Mouse (Mus musculus) adrenal gland (tissue): ENCODE measurements around the gene Nt5dc2.

ENCODE experiments used
- intact Hi-C: fragments of 180-260 bp; cut with DNase I; formaldehyde crosslinking; loops from one replicate; pipeline ENCODE4 v1.15.1; 2025

Nt5dc2 gene

DNA sequence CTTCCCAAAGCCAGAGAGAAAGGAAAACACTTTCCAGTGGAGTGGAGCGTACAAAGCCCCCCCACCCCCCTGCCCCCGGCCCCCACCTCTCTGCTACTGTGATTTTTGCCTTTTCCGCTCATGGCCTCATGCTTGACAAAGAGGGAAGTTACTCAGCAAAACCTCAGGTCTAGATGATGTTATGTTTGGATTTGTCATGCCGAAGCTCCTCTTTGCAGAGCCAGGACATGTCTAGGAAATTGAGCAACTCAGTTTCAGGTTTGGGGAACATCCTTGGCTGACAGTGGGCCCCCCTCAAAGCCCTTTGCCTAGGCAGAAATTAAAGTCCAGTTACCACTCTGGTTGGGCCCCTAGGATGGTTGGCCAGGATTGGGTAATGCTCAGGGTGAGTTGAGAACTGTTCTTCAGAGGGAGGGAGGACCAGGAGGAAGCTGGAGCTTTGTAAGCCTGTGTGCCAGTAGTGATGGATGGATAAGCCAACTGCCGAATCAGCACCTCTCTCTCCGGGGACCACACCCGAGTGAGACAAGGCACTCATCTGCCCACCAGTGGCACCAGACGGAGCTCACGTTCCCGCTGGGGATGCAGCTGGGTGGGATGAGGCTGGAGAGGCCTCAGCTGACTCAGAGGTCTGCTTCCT is 35.3 kb downstream of the Nt5dc2 start:
- intact Hi-C loops: no loop called here

- intact Hi-C loops: no loop called here
These were observed 36.0 kb downstream of the Nt5dc2 start for GRCm38 (mm10) chr14:31166827-31167226.

GRCm38 (mm10) chr14:31168425-31168824 is 37.6 kb downstream of the Nt5dc2 start, which contains the start of gene Stab1:
Gene Stab1, minus strand, starts transcription at chr14:31168641.
- intact Hi-C loops: no loop called here

- intact Hi-C loops: no loop called here
These were observed 38.7 kb downstream of the Nt5dc2 start for GRCm38 (mm10) chr14:31169508-31169907.

- intact Hi-C loops: no loop called here
These were observed 40.1 kb downstream of the Nt5dc2 start for GRCm38 (mm10) chr14:31170963-31171362.

DNA sequence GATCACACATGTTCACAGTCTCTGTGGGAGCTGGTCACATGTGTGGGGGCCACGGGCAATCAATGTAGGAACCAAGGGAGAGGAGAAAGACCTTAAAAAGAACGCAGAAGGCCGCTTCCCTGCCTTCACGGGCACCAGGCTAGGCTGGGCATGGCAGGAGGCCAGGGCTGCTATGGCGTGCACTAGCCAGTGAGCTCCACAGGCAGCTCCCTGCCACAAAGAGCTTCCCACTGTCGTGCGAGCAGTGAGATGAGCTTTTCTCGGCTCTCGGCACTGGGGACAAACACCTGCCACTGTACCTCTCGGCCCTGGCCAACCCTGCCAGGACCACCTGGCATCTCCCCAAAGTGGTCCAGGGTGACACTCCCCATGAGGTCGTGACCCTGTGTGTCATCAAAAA is 40.5 kb downstream of the Nt5dc2 start:
- intact Hi-C loops: no loop called here

- intact Hi-C loops: no loop called here
These were observed 41.0 kb downstream of the Nt5dc2 start for GRCm38 (mm10) chr14:31171821-31172220.

DNA sequence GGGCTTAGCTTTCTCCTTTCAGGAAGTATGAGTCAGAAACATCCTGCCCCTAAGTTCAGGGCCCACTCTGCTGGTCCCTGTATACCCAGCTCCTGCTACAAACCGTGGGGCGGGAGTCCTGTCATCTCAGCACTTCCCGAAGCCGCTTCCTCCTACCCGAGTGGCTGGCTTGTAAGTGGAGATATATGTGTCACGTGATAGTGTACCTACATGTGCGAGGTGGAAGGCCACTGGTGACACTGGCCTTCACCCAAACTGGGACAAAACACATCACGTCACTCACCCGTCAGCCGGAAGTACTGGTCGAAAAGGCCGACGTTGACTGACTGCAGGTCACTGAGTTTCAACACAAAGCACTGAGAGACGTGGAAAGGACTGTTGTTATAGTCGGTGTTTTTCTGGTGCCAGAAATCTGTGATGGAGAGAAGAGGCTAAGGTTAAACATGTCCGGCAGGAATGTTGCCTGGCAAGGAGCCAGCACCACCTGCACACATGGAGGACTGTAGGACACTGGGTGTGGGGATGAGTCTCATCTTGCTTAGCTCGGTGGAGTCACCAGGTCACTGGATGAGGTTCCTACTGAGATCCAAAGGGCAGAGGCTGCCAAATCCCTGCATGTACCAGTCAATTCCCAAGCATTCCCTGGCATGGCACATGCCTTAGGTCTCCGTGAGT is 42.1 kb downstream of the Nt5dc2 start:
- intact Hi-C loops: no loop called here

GRCm38 (mm10) chr14:31173537-31173936 is 42.7 kb downstream of the Nt5dc2 start:
- intact Hi-C loops: no loop called here

- intact Hi-C loops: no loop called here
These were observed 46.4 kb downstream of the Nt5dc2 start for GRCm38 (mm10) chr14:31177287-31177686.

DNA sequence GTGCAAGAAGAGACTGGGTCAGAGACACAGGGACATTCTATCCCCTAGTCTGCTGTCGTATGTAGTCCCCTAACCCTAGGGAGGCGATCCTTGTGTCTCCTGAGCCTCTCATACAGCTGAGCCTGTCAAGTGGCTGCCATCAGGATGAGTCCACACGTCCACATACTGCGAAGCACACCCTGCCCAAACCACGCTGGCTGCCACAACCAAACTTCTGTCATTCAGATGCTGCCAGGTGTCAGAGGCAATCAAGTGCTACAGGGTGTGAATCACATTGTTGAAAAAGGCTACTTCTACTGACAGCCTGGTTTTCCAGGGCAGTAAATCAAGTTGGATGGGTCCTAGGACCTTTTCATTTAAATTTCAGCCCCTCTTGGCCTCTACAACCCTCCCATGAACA is 46.9 kb downstream of the Nt5dc2 start:
- intact Hi-C loops: no loop called here

GRCm38 (mm10) chr14:31179677-31180365 is 49.0 kb downstream of the Nt5dc2 start:
- intact Hi-C loops: loop anchor here (5.0 kb wide), 1 partner anchor 48 kb away; the partner anchor contains the start of gene Nt5dc2

GRCm38 (mm10) chr14:31181512-31181911 is 50.7 kb downstream of the Nt5dc2 start:
- intact Hi-C loops: loop anchor here (5.0 kb wide), 1 partner anchor 49 kb away; the partner anchor contains the start of gene Nt5dc2

DNA sequence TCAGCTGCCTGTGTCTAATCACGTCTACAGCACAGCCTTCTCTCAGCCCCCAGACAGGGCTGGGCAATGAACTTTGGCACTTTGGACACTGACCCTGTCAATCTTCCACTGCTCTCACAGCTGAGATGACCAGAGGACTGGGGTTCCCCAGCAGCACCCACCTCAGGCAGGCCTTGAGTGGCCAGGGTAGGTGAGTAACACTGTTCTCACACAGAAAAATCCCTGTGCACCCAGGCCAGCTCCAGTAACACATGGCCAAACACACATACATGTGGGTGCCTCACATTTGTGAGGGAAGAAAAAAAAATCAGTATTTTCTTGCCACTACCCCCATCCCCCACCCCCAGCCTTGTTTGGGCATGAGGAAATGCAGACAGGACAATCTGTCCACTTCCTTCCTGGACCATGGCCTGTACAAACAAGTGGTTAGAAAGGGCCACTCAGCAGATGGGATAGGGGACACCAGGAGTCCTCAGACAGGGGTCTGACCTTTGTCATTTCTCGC is 52.0 kb downstream of the Nt5dc2 start:
- intact Hi-C loops: loop anchor here (5.0 kb wide), 1 partner anchor 51 kb away; the partner anchor contains the start of gene Nt5dc2

GRCm38 (mm10) chr14:31183541-31183940 is 52.7 kb downstream of the Nt5dc2 start:
- intact Hi-C loops: loop anchor here (5.0 kb wide), 1 partner anchor 51 kb away; the partner anchor contains the start of gene Nt5dc2

DNA sequence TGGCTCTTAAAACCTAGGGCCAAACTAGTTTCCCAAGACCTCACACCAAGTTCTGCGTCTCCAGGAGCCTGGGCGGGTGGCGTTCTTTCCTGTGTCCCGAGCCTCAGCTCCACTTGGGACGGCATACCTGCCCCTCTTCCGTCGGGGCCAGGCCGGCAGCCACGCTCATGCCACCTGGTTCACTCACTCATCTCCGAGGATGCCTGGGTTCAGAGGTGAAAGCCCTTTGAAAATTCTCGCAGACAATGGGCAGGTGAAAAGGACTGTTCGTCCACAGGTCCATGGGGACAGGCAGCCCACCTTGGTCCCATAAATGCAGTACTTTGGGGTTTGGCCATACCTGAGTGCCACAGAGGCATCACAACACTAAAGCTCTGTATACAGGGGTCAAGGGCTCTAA is 53.3 kb downstream of the Nt5dc2 start:
- intact Hi-C loops: loop anchor here (5.0 kb wide), 1 partner anchor 52 kb away; the partner anchor contains the start of gene Nt5dc2

- intact Hi-C loops: no loop called here
These were observed 55.8 kb downstream of the Nt5dc2 start for GRCm38 (mm10) chr14:31186656-31187055.
